Mouse (Mus musculus): ENCODE measurements around the gene Sf3b3. TPM values are rescaled to one million over a fixed set of nuclear protein-coding genes. Genes with fewer than 3 reads are reported as not detected.
A peak's percentile ranks its signal among the peaks of the same experiment; 100 is the strongest.
"Not testable (repeated sequence)": the region's sequence is repeated elsewhere in the genome, so short reads cannot be mapped to it uniquely, and the experiment has no call there.

Gene Sf3b3
- polyA plus RNA-seq, 1 experiment from 2014 or later = 79.6 TPM

- Histone ChIP-seq H3K4me2 (no peak overlapping the region), H3K27me3 (replicated peaks) (no peaks in the 10 kb centered on the region), H3K36me3 (peaks cover 85% of the 10 kb centered on the region), H3K4me3 (replicated peaks) (no peak overlapping the region), H3K4me1 (no peaks in the 10 kb centered on the region), H3K9ac (replicated peaks) (no peak overlapping the region), H3K27ac (replicated peaks) (no peak overlapping the region), H3K9me3 (replicated peaks) (no peaks in the 10 kb centered on the region)
- ATAC-seq (ENCODE audit: low FRiP score) = no peak
- WGBS = 96% methylated on average over 10 of the region's 10 CpGs
Measured at GRCm38 (mm10) chr8:110881741-110882310, 35.2 kb upstream of the Sf3b3 start.

GRCm38 (mm10) chr8:110877862-110878261 is 31.3 kb upstream of the Sf3b3 start:
- 90% methylated on average over 4 of the region's 4 CpGs for WGBS
- no peaks in the 10 kb centered on the region for H3K27me3 ChIP-seq (replicated peaks)
- no peak overlapping the region for H3K4me2 ChIP-seq
- H3K4me1 ChIP-seq = no peaks in the 10 kb centered on the region
- ATAC-seq (ENCODE audit: low FRiP score) = no peak
- H3K36me3 ChIP-seq = peaks cover 90% of the 10 kb centered on the region
- H3K9me3 ChIP-seq (replicated peaks) = no peaks in the 10 kb centered on the region
- H3K4me3 ChIP-seq (replicated peaks) = no peak overlapping the region
- no peak overlapping the region for H3K27ac ChIP-seq (replicated peaks)
- no peak overlapping the region for H3K9ac ChIP-seq (replicated peaks)

GRCm38 (mm10) chr8:110870501-110870900 is 23.9 kb upstream of the Sf3b3 start:
- 95% methylated on average over 2 of the region's 2 CpGs for WGBS

GRCm38 (mm10) chr8:110861347-110862025 is 14.9 kb upstream of the Sf3b3 start:
- not testable (repeated sequence) for H3K4me1 ChIP-seq; H3K27ac ChIP-seq (replicated peaks); ATAC-seq (ENCODE audit: low FRiP score); H3K27me3 ChIP-seq (replicated peaks); H3K9ac ChIP-seq (replicated peaks); H3K4me2 ChIP-seq; H3K4me3 ChIP-seq (replicated peaks); H3K9me3 ChIP-seq (replicated peaks)
- H3K36me3 ChIP-seq = peaks cover 90% of the 10 kb centered on the region
- WGBS = 97% methylated on average over 7 of the region's 7 CpGs

More at GRCm38 (mm10) chr8:110870501-110870900, 23.9 kb upstream of the Sf3b3 start:
- ATAC-seq (ENCODE audit: low FRiP score) = no peak
- Histone ChIP-seq H3K27ac (replicated peaks) (no peak overlapping the region), H3K9me3 (replicated peaks) (no peaks in the 10 kb centered on the region), H3K4me3 (replicated peaks) (no peak overlapping the region), H3K36me3 (peaks cover 90% of the 10 kb centered on the region), H3K9ac (replicated peaks) (no peak overlapping the region), H3K4me2 (no peak overlapping the region), H3K4me1 (no peaks in the 10 kb centered on the region), H3K27me3 (replicated peaks) (no peaks in the 10 kb centered on the region)

- Histone ChIP-seq H3K27ac (replicated peaks) (no peak overlapping the region), H3K4me1 (no peaks in the 10 kb centered on the region), H3K36me3 (peaks cover 83% of the 10 kb centered on the region), H3K4me2 (no peak overlapping the region), H3K27me3 (replicated peaks) (no peaks in the 10 kb centered on the region), H3K9ac (replicated peaks) (no peak overlapping the region), H3K4me3 (replicated peaks) (no peak overlapping the region), H3K9me3 (replicated peaks) (no peaks in the 10 kb centered on the region)
- 86% methylated on average over 7 of the region's 7 CpGs for WGBS
- ATAC-seq (ENCODE audit: low FRiP score) = no peak
Measured at GRCm38 (mm10) chr8:110859651-110860501, 13.3 kb upstream of the Sf3b3 start.

GRCm38 (mm10) chr8:110856760-110857461 is 10.3 kb upstream of the Sf3b3 start:
- H3K27me3 ChIP-seq (replicated peaks) = no peaks in the 10 kb centered on the region
- H3K4me3 ChIP-seq (replicated peaks) = no peak overlapping the region
- H3K9ac ChIP-seq (replicated peaks) = no peak overlapping the region
- H3K9me3 ChIP-seq (replicated peaks) = no peaks in the 10 kb centered on the region
- H3K4me1 ChIP-seq = no peaks in the 10 kb centered on the region
- ATAC-seq (ENCODE audit: low FRiP score) = no peak
- H3K27ac ChIP-seq (replicated peaks) = no peak overlapping the region
- H3K4me2 ChIP-seq = no peak overlapping the region
- H3K36me3 ChIP-seq = peaks cover 81% of the 10 kb centered on the region
- 90% methylated on average over 5 of the region's 5 CpGs for WGBS

- not testable (repeated sequence) for ATAC-seq (ENCODE audit: low FRiP score); H3K4me2 ChIP-seq; H3K9ac ChIP-seq (replicated peaks); H3K27me3 ChIP-seq (replicated peaks); H3K4me3 ChIP-seq (replicated peaks); H3K9me3 ChIP-seq (replicated peaks); H3K4me1 ChIP-seq; H3K27ac ChIP-seq (replicated peaks)
- H3K36me3 ChIP-seq = peaks cover 84% of the 10 kb centered on the region
- 94% methylated on average over 4 of the region's 4 CpGs for WGBS
Measured at GRCm38 (mm10) chr8:110856073-110856472, 9.5 kb upstream of the Sf3b3 start.

- Histone ChIP-seq H3K4me1 (peaks cover 12% of the 10 kb centered on the region), H3K4me3 (replicated peaks) (no peak overlapping the region), H3K36me3 (peaks cover 56% of the 10 kb centered on the region), H3K9ac (replicated peaks) (no peak overlapping the region), H3K9me3 (replicated peaks) (no peaks in the 10 kb centered on the region), H3K27ac (replicated peaks) (no peak overlapping the region), H3K4me2 (no peak overlapping the region), H3K27me3 (replicated peaks) (no peaks in the 10 kb centered on the region)
- WGBS = 96% methylated on average over 10 of the region's 10 CpGs
- no peak for ATAC-seq (ENCODE audit: low FRiP score)
Measured at GRCm38 (mm10) chr8:110851186-110851585, 4.6 kb upstream of the Sf3b3 start.

GRCm38 (mm10) chr8:110847645-110848495 is 1.3 kb upstream of the Sf3b3 start:
- 71% methylated on average over 14 of the region's 14 CpGs for WGBS
- peak overlapping the region; percentile 82 for H3K4me2 ChIP-seq
- peak overlapping the region; percentile 94 for H3K4me3 ChIP-seq (replicated peaks)
- peaks cover 29% of the 10 kb centered on the region for H3K4me1 ChIP-seq
- H3K9ac ChIP-seq (replicated peaks) = peak overlapping the region; percentile 90
- no peak for ATAC-seq (ENCODE audit: low FRiP score)
- H3K27ac ChIP-seq (replicated peaks) = no peak overlapping the region
- H3K36me3 ChIP-seq = peaks cover 49% of the 10 kb centered on the region
- H3K27me3 ChIP-seq (replicated peaks) = no peaks in the 10 kb centered on the region
- no peaks in the 10 kb centered on the region for H3K9me3 ChIP-seq (replicated peaks)

- Histone ChIP-seq H3K27me3 (replicated peaks) (no peaks in the 10 kb centered on the region), H3K27ac (replicated peaks) (peak overlapping the region; percentile 93), H3K4me3 (replicated peaks) (peak overlapping the region; percentile 94), H3K4me1 (peaks cover 29% of the 10 kb centered on the region), H3K36me3 (peaks cover 48% of the 10 kb centered on the region), H3K4me2 (peak overlapping the region; percentile 82), H3K9ac (replicated peaks) (peak overlapping the region; percentile 90), H3K9me3 (replicated peaks) (no peaks in the 10 kb centered on the region)
- peak; percentile 57; the same call in 1 of the 2 replicates for ATAC-seq (ENCODE audit: low FRiP score)
- 2% methylated on average over 13 of the region's 13 CpGs for WGBS
Measured at GRCm38 (mm10) chr8:110847171-110847549, 573 bp upstream of the Sf3b3 start.

Measured in neural tube, embryonic 15.5 days (tissue).